Mouse (Mus musculus): ENCODE measurements around the gene Cers6. TPM values are rescaled to one million over a fixed set of nuclear protein-coding genes. Genes with fewer than 3 reads are reported as not detected.

Cers6 gene
- total RNA-seq (2021), result 100 to 1,000 TPM in 1 of 2 experiments, 10 to 100 TPM in 1; 96.5 to 109 TPM

DNA sequence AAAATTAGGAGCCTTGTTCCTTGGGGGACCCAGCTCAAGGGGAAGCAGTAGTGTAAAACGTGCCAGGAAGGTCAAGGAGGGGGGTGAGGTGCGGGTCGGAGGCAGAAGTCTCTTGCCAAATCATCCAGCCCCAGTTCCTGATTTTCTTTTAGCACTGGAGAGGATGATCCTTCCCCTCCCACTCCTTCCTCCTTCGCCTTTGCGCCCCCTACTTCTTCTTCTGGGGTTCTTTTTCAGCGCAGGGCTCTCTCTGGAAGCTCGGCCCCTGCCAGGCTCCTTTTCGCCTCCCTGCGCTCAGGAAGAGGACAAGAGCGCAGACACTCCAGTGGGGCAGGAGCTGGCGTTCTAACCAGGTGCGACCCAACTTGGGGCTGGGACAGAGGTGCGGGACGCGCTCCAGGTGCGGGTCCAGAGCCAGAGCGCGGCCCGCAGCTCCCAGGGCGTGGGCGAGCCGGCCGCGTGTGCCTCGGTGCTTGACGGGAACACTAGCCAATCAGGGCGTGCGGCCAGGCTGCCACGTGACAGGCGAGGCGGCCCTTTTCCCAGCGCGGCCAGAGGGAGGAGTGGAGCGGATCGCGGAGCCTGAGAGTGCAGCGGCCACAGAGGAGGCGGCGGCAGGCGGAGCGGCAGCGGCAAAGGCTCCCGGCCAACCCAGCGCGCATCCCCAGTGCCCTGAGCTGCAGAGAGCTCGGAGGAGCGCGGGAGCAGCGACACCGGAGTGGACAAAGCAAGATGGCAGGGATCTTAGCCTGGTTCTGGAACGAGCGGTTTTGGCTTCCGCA, at the start of gene Cers6:
TSS of gene Cers6 (plus strand) at position 538 of the 782 bp plus-strand sequence.
- DNase-seq, result peak; percentile 96 to 97

DNA sequence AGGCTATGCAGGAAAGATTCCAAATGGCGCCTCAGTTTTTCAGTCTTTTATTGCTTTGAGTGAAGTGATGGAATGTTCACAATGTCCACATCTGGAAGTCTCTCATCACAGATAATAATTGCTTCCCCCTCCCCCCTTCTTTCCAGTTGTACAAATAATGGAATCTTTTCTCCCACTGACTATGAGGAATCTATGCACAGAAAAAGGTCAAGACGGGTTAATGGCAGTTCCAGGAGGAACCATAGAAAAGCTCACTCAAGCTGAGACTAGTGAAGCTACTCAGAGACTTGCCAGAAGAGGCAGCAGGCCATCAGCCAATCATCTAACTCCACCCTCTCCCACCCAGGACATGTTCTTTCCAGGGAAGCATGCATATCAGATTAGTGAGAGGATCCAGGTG, 46.8 kb upstream of the Cers6 start:
- no peak for DNase-seq

DNA sequence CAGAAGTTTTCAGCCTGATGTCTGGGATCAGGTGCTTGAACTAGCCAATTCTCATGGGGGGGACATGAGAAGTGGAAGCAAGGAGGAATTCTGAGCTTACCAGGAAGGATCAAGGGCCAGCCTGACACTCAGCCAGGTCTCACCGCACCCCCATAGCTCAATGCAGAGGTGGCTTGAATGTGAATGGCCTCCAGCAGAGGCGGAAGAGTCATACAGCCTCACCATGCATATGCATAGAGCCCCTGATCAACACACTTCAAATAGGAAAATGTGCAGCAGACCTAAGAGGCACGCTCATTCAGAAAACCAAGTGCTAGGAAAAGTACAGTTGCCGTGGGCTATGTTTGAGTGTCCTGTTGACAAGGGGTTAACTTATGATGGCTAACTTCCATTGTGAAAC, 42.2 kb upstream of the Cers6 start:
- no peak for DNase-seq

DNA sequence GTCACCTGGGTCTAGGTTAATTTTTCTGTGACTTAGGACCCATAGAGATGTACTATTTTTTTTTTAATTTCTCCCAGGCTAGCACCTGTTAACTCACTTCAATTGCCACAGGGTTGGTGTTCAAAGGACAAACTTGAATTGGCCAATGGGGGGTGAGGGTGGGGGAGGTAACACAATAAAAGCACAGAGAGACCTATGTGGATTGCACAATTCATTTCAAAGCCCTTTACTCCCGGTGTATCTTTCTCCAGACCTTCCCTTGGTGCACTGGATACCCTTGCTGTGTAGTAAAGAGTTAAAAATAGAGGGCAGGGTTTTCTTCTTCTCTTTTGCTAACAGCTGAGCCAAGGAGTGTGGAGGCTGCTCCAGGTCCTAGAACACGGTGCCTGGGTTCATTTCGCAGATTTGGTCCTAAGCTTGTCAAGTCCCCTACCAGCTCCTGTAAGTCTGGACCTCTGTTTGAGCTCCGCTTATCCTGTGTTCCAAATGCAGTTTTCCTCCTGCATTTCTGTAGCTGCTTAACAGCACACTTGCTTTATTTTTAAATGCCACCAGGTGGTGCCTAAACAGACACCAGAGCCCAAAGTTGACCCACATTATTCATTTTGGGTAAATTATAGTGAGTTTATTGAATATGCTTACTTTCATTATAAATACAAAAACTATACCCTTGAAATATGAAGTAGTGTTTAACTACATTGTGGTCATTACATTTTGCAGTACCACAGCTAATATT, 38.9 kb upstream of the Cers6 start:
- no peak for DNase-seq

DNA sequence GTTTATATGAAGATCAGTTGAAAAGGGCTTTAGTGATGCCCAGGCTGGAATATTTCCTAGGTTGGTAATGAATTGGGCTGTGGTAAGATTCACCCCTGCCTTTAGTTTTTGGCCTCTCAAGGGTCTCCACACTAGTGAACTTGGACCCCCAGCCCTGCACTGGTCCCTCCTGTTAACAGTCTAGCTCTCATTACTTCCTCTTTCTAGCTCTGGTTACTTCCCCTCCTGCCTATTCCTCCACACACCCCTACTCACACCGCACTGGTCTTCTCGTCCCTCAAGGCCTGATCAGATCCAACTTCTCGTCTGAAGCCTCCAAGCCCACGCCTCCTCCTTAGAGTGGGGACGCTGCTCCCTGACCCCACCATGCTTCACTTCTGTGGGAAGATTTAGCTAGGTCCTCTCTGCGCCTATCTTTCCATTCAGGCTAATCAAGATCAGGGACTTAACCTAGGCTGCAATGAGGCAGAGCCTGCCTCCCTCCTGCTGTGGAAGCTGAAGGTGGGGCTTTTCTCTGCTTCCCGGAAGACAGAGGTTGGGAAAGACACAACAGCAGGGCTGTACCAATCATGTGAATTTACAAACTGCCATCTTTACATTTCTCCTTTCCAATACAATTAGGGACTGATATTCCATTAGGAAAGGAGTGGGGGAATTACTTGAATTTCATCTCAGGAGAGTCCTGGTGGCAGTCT, 35.8 kb upstream of the Cers6 start:
- DNase-seq, result no peak

DNA sequence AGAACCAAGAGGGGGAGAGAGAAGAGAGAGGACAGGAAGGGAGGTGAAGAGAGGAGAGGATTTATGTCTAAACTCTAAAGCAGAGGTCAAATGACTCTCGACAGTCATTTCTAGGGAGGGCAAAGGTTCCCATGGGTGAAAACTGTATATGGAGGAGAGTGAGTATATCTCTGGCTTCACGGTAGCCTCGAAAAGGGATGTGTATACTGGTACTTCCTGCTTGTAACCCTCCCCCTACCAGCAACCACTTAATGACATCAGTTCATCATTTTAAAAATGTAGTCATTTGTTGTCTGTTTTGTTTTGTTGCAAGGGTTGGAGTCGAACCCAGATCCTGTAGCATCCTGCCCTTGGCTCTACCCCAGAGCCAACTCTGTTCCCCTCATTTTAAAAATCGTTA, 17.9 kb upstream of the Cers6 start:
- no peak for DNase-seq

DNA sequence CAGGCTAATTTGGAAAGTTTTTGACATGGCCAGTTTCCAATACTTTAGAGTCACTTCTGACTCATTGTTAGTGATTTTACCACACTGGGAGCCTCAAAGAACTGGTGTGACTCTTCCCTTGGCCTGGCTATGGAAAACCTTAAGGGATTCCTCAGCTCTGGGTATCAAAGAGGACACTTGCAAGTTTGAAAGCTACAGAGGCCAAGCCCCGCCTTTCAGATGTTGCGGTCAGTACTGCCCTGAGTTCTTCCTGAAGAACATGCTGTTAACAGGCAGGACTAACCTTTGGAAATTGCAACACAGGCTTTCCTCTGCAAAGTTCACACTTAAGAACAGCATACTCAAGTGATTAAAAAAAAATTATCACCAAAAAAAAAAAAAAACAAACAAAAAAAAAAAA, 16.7 kb upstream of the Cers6 start:
- DNase-seq, result no peak

DNA sequence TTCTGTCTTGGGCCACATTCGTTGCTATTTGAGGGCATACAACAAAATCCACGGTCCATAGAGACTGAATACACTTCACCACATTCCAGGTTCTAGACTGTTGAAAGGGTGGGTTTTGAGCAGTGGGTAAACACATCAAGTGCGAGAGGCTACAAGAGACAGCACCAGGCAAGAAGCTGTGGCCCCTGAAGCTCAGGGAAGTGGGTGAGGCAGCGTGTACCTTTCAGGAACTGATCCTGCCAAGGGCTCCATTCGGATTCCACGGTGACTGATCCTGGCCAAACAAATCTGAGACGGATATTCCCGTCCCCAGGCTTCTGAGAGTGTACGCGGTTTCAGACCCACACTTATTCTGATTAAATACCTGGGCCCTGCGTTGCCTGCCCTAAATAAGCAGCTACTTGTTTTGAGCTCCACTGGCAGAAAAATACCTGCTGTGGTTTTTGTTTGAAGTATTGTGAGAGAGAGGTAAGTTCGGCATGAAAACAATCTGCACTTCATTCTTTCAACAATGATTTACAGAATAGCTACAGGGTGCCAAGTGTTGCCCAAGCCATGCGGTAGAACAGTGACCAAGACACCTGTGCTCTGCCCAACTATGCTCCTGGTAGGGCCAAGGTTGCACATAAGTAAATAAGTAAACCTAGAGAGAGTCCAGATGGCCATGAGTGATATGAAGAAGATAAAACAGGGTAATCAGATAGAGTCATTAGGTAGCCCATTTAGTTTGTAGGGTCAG, 16.1 kb upstream of the Cers6 start:
- no peak for DNase-seq

DNA sequence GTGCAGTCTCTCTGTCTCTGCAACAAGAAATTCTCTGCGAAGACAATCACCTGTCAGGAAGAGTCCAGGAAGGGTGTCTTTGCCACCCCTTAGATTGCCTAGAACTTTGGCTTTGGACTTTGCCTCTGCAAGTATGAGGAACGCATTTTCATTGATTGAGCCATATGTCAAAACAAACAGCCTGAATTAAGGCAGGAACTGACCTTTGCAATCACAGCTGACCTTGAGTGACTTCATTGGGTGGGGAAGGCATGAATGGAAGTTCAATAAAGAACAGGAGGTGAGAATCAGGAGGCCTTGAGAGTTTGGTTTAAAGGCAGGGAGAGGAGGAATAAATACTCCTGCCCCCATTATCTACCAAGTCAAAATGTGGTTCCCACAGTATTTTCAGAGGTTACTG, 850 bp upstream of the Cers6 start:
- DNase-seq, result no peak

DNA sequence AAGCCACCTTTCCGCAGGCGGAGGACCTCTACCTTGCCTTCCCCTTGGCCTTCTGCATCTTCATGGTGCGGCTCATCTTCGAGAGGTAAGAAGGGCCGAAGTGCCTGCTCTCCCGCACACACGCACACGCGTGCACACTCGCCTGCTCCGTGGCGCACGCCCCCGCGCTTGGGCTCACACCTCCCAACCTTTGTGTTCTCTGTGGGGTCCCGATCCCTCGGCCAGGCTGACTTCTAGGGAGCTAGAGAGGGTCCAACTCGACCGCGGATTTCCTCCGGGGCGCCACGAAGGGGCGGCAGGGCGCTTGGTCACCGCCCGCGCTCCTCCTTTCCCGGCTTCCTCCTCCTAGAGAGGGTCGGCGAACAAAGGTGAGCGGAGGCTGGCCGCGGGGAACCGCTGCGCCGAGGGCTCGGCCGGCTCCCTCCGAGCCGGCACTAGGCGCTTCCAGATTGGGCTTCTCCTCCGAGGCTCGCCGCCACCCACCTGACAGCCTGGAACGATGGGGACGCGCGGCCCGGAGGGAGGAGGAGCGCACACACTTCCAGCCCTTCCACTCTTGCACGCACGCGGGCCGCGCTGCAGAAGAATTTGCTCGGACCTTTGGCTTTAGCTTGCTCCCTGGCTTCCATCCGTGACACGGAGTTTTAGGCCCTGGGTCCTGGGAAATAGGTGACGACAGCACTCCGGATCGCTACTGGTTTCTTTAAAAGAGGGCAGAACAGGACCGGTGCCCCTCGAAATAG, 651 bp downstream of the Cers6 start:
- DNase-seq, result peak; percentile 50 to 69

DNA sequence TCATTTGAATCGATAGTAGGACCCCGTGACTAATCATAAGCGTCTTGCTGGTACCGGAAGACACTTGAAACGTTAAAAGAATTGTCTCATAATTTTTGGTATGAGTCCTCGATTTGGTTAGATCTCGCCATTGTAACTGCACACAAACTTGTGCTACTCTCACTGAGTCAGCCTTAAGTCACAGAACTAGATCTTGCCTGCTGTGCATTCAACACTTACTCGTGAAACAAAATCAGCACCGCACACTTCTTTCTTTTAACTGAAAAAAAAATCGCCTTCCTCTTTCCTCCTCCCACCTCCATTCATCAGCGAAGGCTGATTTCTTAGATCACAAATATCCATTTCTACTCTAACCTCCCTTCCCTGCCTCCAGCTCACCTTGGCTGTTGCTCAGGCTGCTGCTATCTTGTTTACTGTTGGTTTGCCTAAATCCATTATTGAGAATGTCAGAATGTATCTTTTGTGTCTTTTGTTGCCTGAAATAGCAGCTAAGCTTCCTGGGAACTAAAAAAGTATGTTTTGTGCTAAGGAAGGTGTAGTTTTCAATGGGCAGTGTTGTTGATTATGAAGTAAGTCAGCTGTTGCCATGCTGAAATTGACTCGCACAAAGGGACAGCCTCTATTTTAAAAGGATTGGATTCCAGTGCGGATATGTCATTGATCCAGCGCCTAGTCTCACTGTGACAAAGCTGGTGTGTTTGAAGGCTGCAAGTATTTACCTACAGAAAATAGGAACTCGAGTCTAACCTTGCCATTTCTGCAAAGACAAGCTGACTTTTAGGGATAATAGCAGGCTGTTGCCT, 1.4 kb downstream of the Cers6 start:
- no peak for DNase-seq

DNA sequence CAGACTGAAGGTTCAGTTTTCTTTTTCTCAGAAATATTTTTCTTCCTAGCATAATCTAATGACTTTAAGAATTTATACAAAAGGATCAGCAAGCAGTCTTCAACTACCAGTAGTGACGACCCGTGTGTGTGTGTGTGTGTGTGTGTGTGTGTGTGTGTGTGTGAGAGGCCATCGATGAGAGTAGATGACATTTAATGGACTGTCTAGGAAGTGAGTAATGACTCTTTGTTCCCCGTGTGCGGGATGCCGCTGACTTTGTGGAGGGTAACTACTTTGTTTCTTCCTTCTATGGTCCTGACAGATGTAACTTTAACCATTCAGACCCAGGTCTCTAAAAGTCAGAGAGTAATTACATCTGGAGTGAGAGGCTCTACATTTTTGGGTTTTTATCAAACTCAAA, 2.3 kb downstream of the Cers6 start:
- no peak for DNase-seq

DNA sequence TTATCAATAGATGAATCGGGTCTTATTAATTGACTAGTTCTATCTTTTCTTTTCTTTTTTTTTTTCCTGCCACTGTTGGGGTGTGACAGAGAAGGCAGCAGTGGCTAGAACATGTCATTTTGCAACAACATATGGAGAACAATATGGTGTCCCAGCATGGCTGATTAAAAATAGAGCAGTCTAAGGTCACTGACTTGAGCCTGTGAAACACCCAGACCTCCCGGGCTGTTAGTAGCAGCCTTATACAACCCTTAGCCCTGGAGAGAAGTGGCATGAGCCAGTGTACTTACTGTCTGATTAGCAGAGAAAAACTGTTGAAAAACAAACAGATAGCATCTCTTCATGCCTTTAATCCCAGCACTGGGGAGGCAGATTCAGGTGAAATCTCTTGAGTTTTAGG, 3.1 kb downstream of the Cers6 start:
- no peak for DNase-seq

DNA sequence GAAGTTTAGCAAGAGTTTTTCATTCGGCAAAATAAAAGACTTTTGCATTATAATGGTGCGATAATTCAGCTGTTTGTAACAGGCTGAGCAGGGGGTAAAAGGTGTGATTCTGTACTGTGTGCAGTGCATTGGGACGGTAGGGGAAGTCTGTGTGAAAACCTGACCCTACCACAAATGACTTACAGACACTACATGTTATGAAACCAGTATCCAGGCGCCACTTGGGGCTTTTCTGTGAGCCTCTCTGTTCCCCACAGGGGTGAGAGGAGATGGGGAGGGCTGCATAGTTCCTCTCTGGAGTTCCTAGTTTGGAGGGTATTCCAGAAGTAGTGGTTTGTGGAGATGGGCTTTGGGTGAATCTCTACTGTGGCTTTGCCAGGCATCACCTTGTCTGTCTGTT, 5.9 kb downstream of the Cers6 start:
- DNase-seq, result no peak

DNA sequence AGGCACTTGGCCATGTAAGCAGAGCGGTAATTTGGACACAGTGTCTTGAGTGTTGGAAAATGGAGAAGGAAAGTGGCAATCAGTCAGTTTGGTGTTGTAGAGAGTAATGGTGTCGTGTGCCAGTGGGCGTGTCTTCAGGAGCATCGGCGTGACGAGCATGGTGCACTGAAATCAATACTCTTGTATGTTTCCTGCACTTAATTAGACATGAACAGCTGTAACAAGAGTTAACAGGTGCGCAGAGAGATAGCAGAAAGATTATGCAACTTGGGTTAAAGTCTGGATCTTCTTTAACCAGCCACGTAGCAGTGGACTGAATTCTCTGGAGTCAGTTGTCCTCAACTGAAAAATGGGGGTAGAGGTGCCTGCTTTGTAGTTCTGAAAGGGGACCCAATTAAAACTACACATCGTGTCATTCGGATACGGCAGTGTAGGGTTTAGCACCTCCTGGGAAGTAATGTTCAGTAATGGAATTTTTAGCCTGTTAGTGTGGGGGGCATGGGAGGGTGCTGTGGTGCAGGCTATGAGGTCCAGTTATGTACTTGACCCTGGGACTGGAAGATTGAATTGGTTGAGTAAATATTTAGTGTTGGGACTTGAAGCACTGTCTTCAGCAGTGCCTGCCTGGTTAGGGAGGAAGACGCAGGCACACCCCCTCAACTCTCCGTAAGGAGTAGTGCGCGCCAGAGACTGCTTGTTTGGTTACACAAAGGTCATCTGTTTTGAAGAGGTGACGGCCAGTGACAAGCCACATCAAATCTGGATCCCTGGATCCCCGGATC, 9.9 kb downstream of the Cers6 start:
- DNase-seq, result no peak

DNA sequence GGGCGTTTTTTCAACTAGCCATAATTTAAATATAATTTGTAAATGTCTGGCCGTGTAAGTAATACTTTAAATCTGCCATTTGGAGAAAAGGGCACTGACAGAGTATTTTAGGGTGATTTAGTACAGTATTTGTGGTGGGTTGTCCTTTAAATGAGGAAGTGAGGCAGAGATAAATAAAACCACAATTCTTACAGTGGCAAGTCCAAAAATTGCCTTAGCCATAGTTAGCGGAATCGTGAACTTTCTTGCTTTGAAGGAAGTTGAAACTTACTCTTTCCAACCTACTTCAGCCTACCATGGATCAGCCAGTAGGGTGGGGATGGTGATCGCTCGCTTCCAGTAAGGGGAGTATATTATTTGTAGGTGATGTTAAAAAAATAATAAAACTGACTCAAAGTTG, 11.8 kb downstream of the Cers6 start:
- no peak for DNase-seq

DNA sequence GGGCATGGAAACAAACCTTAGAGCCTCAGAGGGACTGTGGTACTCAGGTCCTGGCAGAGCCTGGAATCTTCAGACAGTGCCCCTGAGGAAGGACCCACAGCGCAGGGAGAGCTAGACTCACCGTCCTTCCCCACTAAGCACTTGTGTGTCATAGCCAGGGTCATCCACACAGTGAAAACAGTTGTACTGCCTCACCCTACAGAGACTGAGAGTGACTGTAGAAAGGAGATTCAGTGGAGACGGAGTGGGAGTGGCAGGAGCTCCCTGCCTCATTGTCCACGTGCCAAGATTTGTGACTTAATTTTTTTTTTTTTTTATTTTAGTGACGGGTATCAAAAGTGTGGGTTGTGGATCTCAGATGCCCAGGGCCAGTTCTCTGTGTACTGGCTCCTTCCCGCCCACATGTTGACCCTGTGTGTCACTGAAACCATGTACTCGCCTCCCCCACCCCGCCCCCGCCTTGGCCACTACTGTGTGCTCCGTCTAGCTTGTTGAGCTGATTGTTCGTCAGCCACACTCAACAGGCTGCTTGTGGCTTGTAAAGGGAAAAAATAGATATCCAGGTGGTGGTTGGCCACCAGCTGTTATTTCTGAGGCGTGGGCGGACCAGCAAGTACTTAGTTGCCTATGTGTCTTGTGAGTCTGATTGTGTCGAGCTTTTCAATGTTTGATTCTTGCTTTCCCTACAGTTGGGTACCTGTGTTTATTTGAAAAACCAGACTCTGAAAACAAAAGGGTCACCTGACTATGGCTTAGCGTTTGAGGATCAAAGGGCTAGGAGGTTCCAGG, 12.6 kb downstream of the Cers6 start:
- no peak for DNase-seq

DNA sequence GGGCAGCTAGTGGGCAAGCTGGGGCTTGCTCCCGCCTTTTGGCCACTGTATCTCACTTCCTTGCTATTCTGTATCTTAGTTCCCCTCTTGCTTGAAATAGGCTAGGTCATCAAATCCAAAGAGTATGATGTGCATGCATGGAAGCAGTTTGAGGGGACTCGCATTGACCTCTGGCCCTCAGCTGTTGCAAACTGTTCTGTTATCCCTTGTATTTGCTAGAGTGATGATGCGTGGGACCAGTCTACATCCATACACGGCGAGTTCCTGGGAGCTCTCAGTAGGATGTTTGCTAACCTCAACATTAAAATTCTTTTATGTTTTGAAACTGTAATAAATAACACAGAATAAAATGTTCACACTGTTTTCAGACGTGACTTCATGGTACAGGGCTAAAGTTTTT, 13.3 kb downstream of the Cers6 start:
- no peak for DNase-seq

DNA sequence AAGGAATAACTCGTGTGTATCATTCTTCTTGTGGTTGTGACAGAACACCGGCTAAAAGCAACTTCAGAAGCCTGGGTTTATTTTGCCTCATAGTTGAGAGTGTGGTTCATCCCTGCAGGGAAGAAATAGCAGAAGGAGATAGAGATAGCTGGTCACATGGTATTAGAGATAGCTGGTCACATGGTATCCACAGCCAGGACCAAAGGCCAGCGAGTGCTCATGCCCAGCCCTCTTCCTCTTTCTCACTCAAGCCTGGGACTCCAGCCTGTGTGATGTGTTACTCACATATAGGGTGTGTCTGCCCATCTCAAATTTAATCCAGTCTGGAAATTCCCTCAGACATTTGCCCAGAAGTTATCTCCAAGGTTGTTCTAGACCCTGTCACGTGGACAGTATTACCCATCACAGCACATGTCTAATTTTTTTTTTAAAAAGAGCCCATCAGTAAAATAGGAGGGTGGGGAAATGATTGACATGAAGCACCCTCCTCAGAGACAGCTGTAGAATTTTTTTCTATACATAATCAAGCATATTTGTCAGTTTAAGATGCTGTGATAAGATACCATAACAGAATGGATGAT, 17.9 kb downstream of the Cers6 start:
- no peak for DNase-seq
